Mouse (Mus musculus) kidney, adult 2 months (tissue): ENCODE measurements at regions not wholly inside any gene's neighbourhood (a gene's known extent, or its start where the extent isn't known, plus 50 kb on each side); places are given as distances from the start of the nearest gene placed in this dataset.
"Not testable (repeated sequence)": the region's sequence is repeated elsewhere in the genome, so short reads cannot be mapped to it uniquely, and the experiment has no call there.

Experiments
- DNase-seq: peaks from one replicate; pipeline ENCODE4 v3.0.0; 2021
- H3K27ac ChIP-seq: fragments of 200-500 bp; 2 replicates; pipeline ENCODE4 v1.5.1; 2012; ENCODE audit warnings: low read depth, low read length, control low read depth, inconsistent platforms; ENCODE audit not compliant: insufficient read depth
- H3K27me3 ChIP-seq: fragments of 200-500 bp; replicated peaks from 2 replicates; pipeline ENCODE4 v1.6.1; 2012; ENCODE audit warnings: mild to moderate bottlenecking, moderate library complexity, low read length, inconsistent platforms; ENCODE audit not compliant: control insufficient read depth, insufficient read depth
- H3K36me3 ChIP-seq: fragments of 200-500 bp; 2 replicates; pipeline ENCODE4 v1.6.1; 2012; ENCODE audit warnings: mild to moderate bottlenecking, moderate library complexity, low read length, inconsistent platforms; ENCODE audit not compliant: control insufficient read depth, insufficient read depth
- H3K4me1 ChIP-seq: fragments of 200-500 bp; 2 replicates; pipeline ENCODE4 v1.6.1; 2011; ENCODE audit warnings: low read length; ENCODE audit not compliant: control insufficient read depth, insufficient read depth
- H3K4me3 ChIP-seq: fragments of 200-500 bp; 2 replicates; pipeline ENCODE4 v1.5.1; 2011; ENCODE audit warnings: mild to moderate bottlenecking, low read depth, low read length, control low read depth; ENCODE audit not compliant: insufficient read depth
- CTCF ChIP-seq: fragments of 200-500 bp; conservative IDR thresholded peaks from 2 replicates; pipeline ENCODE4 v1.5.1; 2011; ENCODE audit warnings: low read depth, mild to moderate bottlenecking, control low read depth, low read length, moderate library complexity, mixed read lengths; ENCODE audit not compliant: insufficient read depth, insufficient read length
- POLR2A ChIP-seq: fragments of 200-500 bp; IDR thresholded peaks from one replicate; pipeline ENCODE4 v1.6.1; 2011; ENCODE audit warnings: low read depth, low read length, control low read depth
- WGBS: fragments of 180-500 bp; shearing (Covaris S2); methylation state at CpG from one replicate; pipeline ENCODE4 v1.1.7; 2018; 5-methylcytosine and 5-hydroxymethylcytosine counted together

GRCm38 (mm10) chr9:86109906-86110305 is 267.7 kb downstream of the Tpbg start:
- Histone ChIP-seq H3K4me3 (no peak overlapping the region), H3K4me1 (no peaks in the 10 kb centered on the region), H3K27me3 (no peaks in the 10 kb centered on the region), H3K36me3 (no peaks in the 10 kb centered on the region), H3K27ac (no peak overlapping the region)
- no peak for DNase-seq
- WGBS: 64% methylated on average over 1 of the region's 1 CpGs
- TF ChIP-seq POLR2A (no peak), CTCF (no peak)

GRCm38 (mm10) chr9:86119370-86119769 is 277.2 kb downstream of the Tpbg start:
- DNase-seq: no peak
- no peaks in the 10 kb centered on the region for H3K4me1 ChIP-seq
- H3K27me3 ChIP-seq: no peaks in the 10 kb centered on the region
- no peak overlapping the region for H3K27ac ChIP-seq
- TF ChIP-seq CTCF (no peak), POLR2A (no peak)
- H3K36me3 ChIP-seq: no peaks in the 10 kb centered on the region
- 52% methylated on average over 3 of the region's 3 CpGs for whole genome bisulfite sequencing
- H3K4me3 ChIP-seq: no peak overlapping the region

GRCm38 (mm10) chr9:86135617-86136016 is 293.4 kb downstream of the Tpbg start:
- not testable (repeated sequence) for DNase-seq, H3K4me3 ChIP-seq, H3K27ac ChIP-seq, H3K36me3 ChIP-seq, H3K4me1 ChIP-seq, H3K27me3 ChIP-seq
- WGBS: 75% methylated on average over 1 of the region's 1 CpGs

GRCm38 (mm10) chr9:86145903-86146302 is 303.7 kb downstream of the Tpbg start:
- H3K36me3 ChIP-seq: no peaks in the 10 kb centered on the region
- DNase-seq: no peak
- 86% methylated on average over 4 of the region's 4 CpGs for WGBS
- no peak overlapping the region for H3K27ac ChIP-seq
- TF ChIP-seq CTCF (no peak), POLR2A (no peak)
- H3K4me3 ChIP-seq: no peak overlapping the region
- H3K4me1 ChIP-seq: no peaks in the 10 kb centered on the region
- no peaks in the 10 kb centered on the region for H3K27me3 ChIP-seq

GRCm38 (mm10) chr9:86160316-86160715 is 304.4 kb downstream of the Ube2cbp start:
- H3K4me3 ChIP-seq: no peak overlapping the region

GRCm38 (mm10) chr9:86166362-86167067 is 298.2 kb downstream of the Ube2cbp start:
- Histone ChIP-seq H3K27ac (no peak overlapping the region), H3K36me3 (no peaks in the 10 kb centered on the region), H3K4me1 (no peaks in the 10 kb centered on the region), H3K4me3 (no peak overlapping the region), H3K27me3 (no peaks in the 10 kb centered on the region; the same call in 1 of the 2 replicates)
- DNase-seq: no peak
- TF ChIP-seq CTCF (no peak), POLR2A (no peak)
- 30% methylated on average over 3 of the region's 3 CpGs for WGBS

More at GRCm38 (mm10) chr9:86160316-86160715, 304.4 kb downstream of the Ube2cbp start:
- no peaks in the 10 kb centered on the region for H3K27me3 ChIP-seq
- H3K27ac ChIP-seq: no peak overlapping the region
- no peaks in the 10 kb centered on the region for H3K36me3 ChIP-seq
- DNase-seq: no peak
- H3K4me1 ChIP-seq: no peaks in the 10 kb centered on the region
- WGBS: 98% methylated on average over 1 of the region's 1 CpGs
- TF ChIP-seq CTCF (no peak), POLR2A (no peak)

GRCm38 (mm10) chr9:86170756-86171155 is 294.0 kb downstream of the Ube2cbp start:
- Histone ChIP-seq H3K27ac (no peak overlapping the region), H3K4me3 (no peak overlapping the region), H3K36me3 (no peaks in the 10 kb centered on the region), H3K27me3 (no peaks in the 10 kb centered on the region; the same call in 1 of the 2 replicates), H3K4me1 (no peaks in the 10 kb centered on the region)
- no peak for DNase-seq
- 70% methylated on average over 2 of the region's 2 CpGs for WGBS
- no peak for TF ChIP-seq CTCF
- no peak for TF ChIP-seq POLR2A
